Mouse (Mus musculus): ENCODE measurements around the gene Lrch1.

DNA sequence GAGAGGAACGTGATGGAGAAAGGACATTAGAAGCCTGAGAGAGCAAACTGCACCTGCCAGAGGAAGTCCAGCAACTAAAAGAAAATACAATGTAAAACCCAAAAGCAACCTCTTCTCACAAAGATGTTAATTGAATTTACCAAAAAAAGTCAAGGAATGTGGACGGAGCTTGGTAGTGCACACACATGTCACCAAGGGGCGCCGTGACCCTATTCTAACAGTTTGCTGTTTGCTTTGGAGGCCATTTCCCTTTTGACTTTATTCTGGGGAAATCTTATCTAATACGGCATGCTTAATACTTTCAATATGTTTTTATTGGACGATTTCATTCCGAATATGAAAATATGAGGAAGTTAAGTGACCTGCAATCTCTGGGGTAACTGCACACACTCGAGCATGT, 158.9 kb downstream of the Lrch1 start:
- TF ChIP-seq POLR2A (IDR thresholded peaks at IDR 0.05; ENCODE audit: low read depth, low read length) (no peak), CTCF (IDR thresholded peaks at IDR 0.05; ENCODE audit: extremely low read depth, insufficient read depth, insufficient read length, insufficient replicate concordance) (peak; percentile 7; the same call in 1 of the 2 replicates)
